Mouse (Mus musculus) c-Kit-positive CD71-negative TER-119-negative erythroid progenitor cells, embryonic 14.5 days (primary cell): Measurements from ENCODE around the gene Ccdc9b.
A peak's percentile ranks its signal among the peaks of the same experiment; 100 is the strongest.

ENCODE experiments used
- DNase-seq: peaks from one replicate; pipeline ENCODE4 v3.0.0-alpha.2; 2013; ENCODE audit warnings: low read depth

Ccdc9b gene

DNA sequence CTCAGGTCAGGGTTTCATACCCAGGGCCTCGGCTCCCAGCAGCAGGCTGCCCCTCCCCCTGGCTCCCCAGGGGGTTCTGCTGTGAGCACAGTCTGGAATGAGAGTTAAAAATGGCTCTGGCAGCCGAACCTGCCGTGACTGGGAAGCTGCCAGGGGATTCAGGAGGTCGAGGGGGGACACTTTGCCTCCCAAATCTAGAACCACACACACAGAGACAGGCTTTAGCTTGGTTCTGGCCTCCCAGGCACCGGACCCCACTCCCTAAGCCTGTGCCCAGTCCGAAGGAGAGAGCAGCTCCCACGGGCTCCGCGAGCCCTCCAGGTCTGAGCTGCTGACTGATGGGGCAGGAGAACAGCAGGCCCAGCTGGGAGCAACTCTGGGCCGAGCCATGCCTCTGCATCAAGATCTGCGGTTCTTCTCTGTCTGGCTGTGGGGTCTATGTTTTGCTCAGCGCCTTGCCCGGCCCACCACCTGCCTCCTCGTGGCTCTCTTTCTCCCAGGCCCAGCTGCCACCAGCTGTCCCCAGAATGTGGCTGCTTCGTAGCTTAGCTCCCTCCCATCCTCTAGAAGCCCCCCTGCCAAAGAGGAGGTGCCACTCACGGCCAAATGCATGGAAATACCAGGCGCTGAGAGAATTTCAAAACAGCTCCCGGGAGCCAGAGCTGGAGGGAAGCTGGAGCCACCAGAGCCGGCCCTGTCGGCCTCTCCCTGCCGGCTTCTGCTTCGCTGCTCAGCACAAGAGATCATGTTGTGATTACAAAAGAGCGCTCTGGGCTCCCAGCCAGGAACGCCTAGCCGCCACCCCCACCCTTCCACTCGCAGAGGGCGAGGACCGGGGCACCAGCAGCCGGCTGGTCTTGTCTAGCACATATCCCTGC lies at the start of gene Ccdc9b:
Ccdc9b (minus strand) TSS at position 756 of the 878 bp plus-strand sequence.
- no peak for DNase-seq

- DNase-seq, result no peak
Measured at GRCm38 (mm10) chr2:118810861-118811260, 48.4 kb upstream of the Ccdc9b start.

DNA sequence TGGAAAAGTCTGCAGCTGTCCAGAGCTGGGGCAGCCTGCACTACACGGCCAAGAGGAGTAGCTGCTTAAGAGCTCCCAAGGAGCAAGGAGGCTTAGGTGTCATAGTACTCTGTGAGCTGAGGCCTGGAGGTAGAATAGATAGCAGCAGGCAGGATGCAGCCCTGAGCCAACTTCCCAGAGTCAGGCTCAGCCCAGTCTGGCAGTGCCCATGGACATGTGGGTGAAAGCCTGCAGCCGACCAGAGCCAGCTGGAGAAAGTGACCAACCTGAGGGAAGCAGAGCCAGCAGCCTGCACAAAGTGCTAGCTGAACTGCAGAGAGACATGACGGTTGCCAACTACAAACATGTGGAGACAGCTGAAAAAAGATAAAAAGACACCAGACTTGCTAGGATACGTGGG lies 44.4 kb upstream of the Ccdc9b start:
- no peak for DNase-seq

DNA sequence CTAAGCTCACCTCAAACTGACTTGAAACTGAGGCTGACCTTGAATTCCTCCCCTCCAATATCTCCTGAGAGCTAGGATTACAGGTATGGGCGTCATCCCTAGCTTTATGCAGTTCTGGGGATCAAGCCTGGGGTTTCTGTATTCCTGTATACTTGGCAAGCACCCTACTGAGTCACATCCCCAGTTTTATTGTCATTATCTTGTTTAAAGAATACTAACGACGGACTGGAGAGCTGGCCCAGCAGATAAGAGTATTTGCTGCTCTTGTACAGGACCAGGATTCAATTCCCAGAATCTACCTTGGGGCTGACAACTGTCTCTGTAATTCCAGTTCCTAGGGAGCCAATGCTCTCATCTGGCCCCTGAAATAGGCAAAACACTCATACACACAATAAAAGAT lies 43.3 kb upstream of the Ccdc9b start:
- DNase-seq, result no peak

DNA sequence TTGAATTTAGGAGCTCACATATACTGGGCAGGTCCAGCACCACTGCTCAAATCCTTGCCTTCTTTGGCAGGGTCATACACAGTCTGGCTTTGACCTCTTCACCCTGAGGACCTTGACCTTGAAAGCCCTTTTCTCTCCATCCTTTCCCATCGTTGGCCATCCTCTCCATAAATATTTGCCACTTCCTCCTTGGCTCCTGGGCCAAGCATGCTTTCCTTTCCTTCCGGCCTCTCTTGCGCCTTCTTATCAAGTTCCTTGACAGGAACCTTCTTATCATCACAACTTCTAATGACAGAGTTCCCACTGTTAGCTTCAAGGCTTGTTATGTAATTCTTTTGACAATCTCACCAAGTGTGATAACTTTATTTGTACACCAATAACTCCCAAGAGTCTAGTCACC lies 42.7 kb upstream of the Ccdc9b start:
- no peak for DNase-seq

GRCm38 (mm10) chr2:118804474-118804873 lies 42.0 kb upstream of the Ccdc9b start:
- DNase-seq, result peak; percentile 30

DNA sequence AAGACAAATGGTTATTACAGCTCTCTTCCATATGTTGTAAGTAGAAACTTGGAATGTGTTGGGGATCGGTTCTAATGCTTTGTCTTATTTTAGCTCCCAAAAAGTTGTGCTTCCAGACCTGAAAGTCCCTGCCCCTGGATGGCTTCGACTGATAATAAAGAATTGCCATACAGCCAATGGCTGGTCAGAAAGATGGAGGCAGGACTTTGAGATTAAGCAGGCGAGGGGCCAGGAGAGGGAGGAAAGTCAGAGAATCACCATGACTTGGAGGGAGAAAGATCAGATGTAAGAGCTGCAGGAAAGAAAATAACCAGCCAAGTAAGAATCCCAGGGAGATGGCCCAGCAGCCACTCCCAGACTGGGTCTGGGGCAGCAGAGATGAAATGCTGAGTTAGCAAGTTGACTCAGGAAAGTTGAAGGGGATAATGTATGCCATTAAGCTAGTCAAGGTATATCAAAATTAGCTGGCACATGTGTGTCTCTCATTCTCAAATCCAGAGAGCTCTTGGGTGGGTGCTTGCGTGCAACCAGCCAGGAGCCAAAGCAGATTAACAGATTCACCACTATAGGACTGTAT lies 40.2 kb upstream of the Ccdc9b start:
- no peak for DNase-seq

GRCm38 (mm10) chr2:118793636-118794035 lies 31.2 kb upstream of the Ccdc9b start:
- no peak for DNase-seq

- DNase-seq, result no peak
Measured at GRCm38 (mm10) chr2:118792259-118792613, 29.8 kb upstream of the Ccdc9b start.

DNA sequence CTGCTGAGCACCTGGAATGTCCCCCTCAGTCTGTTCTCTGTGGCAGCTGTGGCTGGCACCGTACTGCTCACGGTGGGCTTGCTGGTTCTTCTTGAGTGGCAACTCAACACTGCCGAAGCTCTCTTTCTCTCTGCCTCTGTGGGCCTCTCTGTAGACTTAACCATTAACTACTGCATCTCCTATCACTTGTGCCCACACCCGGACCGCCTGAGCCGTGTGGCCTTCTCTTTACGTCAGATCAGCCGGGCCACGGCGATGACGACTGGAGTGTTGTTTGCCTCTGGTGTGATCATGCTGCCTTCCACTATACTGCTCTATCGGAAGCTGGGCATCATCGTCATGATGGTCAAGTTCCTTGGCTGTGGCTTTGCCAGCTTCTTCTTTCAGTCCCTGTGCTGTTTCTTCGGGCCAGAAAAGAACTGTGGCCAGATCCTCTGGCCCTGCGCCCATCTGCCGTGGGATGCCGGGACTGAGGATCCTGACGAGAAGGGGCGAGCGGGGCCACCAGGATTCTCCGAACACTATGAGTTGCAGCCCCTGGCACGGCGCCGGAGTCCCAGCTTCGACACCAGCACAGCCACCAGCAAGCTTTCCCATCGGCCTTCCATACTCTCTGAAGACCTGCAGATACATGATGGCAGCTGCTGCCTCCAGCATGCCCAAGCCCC lies 29.3 kb upstream of the Ccdc9b start:
- DNase-seq, result no peak

- no peak for DNase-seq
Measured at GRCm38 (mm10) chr2:118790551-118791525, 28.4 kb upstream of the Ccdc9b start.

DNA sequence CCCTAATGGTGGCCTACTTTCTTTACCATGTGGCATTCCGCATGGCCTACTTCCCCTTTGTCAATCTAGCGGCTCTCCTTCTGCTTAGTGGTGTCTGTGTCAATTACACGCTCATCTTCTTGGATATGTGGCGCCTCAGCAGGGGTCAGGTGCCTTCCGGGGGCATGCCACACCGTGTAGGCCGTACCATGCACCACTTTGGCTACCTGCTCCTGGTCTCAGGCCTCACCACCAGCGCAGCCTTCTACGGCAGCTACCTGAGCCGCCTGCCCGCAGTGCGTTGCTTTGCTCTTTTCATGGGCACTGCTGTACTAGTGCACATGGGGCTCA lies 27.7 kb upstream of the Ccdc9b start:
- no peak for DNase-seq

DNA sequence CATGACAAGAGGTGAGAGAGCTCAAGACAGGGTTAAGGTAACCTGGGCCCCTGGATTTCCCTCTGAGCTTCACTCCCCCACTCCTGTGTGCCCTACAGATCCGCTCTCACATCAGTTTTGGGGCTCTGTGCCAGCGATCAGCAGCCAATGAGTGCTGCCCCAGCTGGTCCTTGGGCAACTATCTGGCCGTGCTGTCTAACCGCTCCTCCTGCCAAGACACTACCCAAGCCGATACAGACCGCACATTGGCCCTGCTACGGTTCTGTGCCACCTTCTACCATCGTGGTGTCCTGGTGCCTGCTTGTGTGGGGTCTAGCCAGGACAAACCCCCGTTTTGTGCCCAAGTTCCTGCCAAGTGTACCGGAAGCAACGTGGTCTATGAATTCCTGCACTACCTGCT lies 27.0 kb upstream of the Ccdc9b start:
- no peak for DNase-seq

GRCm38 (mm10) chr2:118786525-118786924 lies 24.1 kb upstream of the Ccdc9b start:
- DNase-seq, result no peak

DNA sequence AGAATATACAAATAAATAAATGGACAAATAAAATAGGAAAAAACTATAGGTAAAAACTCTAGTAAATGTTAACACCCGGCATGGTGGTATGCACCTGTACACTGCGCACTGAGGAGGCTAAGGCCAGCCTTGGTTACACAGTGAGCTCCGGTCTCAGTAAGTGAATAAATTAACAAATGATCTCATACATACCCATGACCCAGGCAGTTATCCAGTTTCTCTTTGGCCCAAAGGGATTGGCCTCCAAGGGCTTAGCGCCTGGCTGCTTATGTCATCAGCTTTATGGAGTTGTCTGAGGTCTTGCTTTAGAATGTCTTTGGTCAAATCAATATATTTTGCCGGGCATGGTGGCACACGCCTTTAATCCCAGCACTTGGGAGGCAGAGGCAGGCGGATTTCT lies 21.2 kb upstream of the Ccdc9b start:
- no peak for DNase-seq

DNA sequence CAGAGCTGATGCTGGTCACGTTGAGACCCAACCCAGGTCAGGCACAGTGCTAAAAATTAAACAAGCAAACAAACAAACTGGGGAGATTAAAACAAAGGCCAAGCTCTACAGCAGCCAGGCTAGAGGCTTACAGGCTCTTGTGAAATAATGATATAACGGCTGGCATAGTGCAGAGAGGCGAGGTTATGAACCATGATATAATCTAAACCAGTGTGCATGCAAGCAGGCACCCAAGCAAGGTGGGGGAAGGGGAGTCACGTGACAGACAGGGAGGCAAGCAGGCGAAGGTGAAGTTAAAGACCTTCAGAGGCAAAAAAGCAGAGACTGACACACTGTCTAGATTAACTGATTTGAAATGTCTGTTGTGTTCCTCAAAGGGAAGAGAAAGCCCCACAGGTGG lies 20.6 kb upstream of the Ccdc9b start:
- DNase-seq, result no peak

GRCm38 (mm10) chr2:118782303-118782702 lies 19.8 kb upstream of the Ccdc9b start:
- no peak for DNase-seq

DNA sequence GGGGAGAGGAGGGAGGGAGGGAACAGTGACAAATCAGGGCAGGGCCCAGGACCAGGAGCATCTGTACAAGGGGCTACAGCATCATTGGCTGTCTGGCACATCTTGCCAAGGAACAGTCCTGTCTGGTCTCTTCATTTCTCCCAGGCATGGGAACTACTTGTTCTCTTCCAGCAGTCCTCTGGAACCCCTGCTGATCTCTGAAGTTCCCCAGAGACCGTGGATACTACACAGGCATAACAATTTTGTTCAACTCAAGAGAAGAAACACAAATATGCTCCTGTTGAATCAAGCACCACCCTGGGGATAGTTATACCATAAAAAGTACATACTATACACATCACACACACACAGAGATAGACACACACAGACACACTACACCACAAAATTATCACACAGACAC lies 18.7 kb upstream of the Ccdc9b start:
- DNase-seq, result no peak

GRCm38 (mm10) chr2:118779504-118780480 lies 17.3 kb upstream of the Ccdc9b start, which contains the start of gene Disp2:
Disp2 (plus strand) TSS chr2:118779719.
- peak; percentile 80 for DNase-seq

DNA sequence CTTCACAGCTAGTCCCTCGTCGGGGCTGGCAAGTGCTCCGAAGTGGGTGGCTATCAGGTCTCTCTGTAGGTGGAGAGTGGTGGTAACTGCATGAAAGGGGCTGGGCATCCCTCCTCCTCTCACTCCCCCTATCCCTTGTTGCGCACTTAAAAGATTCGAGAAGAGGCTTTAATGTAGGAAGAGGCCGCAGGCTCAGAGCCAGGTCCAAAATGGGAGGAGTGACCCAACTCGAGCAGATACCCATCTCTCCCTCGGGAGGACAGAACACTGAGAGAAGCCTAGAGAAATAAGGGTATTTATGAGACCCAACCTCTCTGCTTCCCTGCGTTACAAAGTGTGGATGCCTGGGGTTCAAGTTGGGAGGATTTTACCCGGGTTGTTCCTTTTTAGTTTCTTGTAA lies 16.6 kb upstream of the Ccdc9b start:
- DNase-seq, result no peak

GRCm38 (mm10) chr2:118778418-118778817 lies 16.0 kb upstream of the Ccdc9b start:
- no peak for DNase-seq
